Mouse (Mus musculus) midbrain, embryonic 14.5 days (tissue): ENCODE measurements at regions not wholly inside any gene's neighbourhood (a gene's known extent, or its start where the extent isn't known, plus 50 kb on each side); places are given as distances from the start of the nearest gene placed in this dataset.

ENCODE experiments used
- ATAC-seq: fragments of 200-750 bp; cut with Nextera tagmentation; 2 replicates; pipeline ENCODE4 v1.8.0; 2017; ENCODE audit warnings: moderate number of reproducible peaks, moderate library complexity; ENCODE audit not compliant: low FRiP score, low TSS enrichment
- DNase-seq: peaks from one replicate; pipeline ENCODE4 v3.0.0-alpha.2; 2015
- H3K27ac ChIP-seq: fragments of 300-500 bp; sonication (generic); replicated peaks from 2 replicates; pipeline ENCODE4 v1.5.1; 2014; ENCODE audit warnings: mild to moderate bottlenecking, low read depth, low read length, moderate library complexity
- H3K27me3 ChIP-seq: fragments of 300-500 bp; sonication (generic); 2 replicates; pipeline ENCODE4 v1.6.1; 2014; ENCODE audit warnings: low read length, control low read depth, mixed read lengths; ENCODE audit not compliant: control insufficient read depth, insufficient read depth
- H3K36me3 ChIP-seq: fragments of 300-500 bp; sonication (generic); 2 replicates; pipeline ENCODE4 v1.6.1; 2014; ENCODE audit warnings: low read length, control low read depth; ENCODE audit not compliant: control insufficient read depth, insufficient read depth
- H3K4me1 ChIP-seq: fragments of 300-500 bp; sonication (generic); 2 replicates; pipeline ENCODE4 v1.6.1; 2014; ENCODE audit warnings: mild to moderate bottlenecking, antibody characterized with exemption, low read length, control low read depth; ENCODE audit not compliant: control insufficient read depth, insufficient read depth
- H3K4me2 ChIP-seq: fragments of 300-500 bp; sonication (generic); 2 replicates; pipeline ENCODE4 v1.6.1; 2014; ENCODE audit warnings: mild to moderate bottlenecking, low read length, moderate library complexity
- H3K4me3 ChIP-seq: fragments of 300-500 bp; sonication (generic); replicated peaks from 2 replicates; pipeline ENCODE4 v1.5.1; 2014; ENCODE audit warnings: low read depth, low read length
- H3K9ac ChIP-seq: fragments of 300-500 bp; sonication (generic); replicated peaks from 2 replicates; pipeline ENCODE4 v1.6.1; 2014; ENCODE audit warnings: mild to moderate bottlenecking, low read length, moderate library complexity
- H3K9me3 ChIP-seq: fragments of 300-500 bp; sonication (generic); 2 replicates; pipeline ENCODE4 v1.6.1; 2016; ENCODE audit warnings: low read length, control low read depth, mixed read lengths; ENCODE audit not compliant: control insufficient read depth
- WGBS: fragments of 180-500 bp; shearing (Covaris S2); extraction: QIAGEN DNeasy Blood & Tissue Kit; methylation state at CpG from one replicate; pipeline ENCODE4 v1.1.7; 2014; 5-methylcytosine and 5-hydroxymethylcytosine counted together

- ATAC-seq (no peak), DNase-seq (no peak)
- 94% methylated on average over 8 of the region's 8 CpGs for WGBS
- Histone ChIP-seq H3K4me1 (no peaks in the 10 kb centered on the region), H3K9ac (no peak overlapping the region), H3K36me3 (no peaks in the 10 kb centered on the region), H3K27ac (no peak overlapping the region), H3K4me2 (no peak overlapping the region), H3K9me3 (no peaks in the 10 kb centered on the region), H3K4me3 (no peak overlapping the region), H3K27me3 (no peaks in the 10 kb centered on the region)
Observed at GRCm38 (mm10) chr10:122576171-122577063, 102.1 kb upstream of the Ppm1h start.

GRCm38 (mm10) chr10:122578209-122579001 lies 100.2 kb upstream of the Ppm1h start:
- Histone ChIP-seq H3K9me3 (no peaks in the 10 kb centered on the region), H3K4me2 (no peak overlapping the region), H3K27me3 (no peaks in the 10 kb centered on the region), H3K4me3 (no peak overlapping the region), H3K36me3 (no peaks in the 10 kb centered on the region), H3K9ac (no peak overlapping the region), H3K4me1 (no peaks in the 10 kb centered on the region), H3K27ac (no peak overlapping the region)
- no peak for ATAC-seq
- DNase-seq, result no peak
- WGBS, result 67% methylated on average over 24 of the region's 24 CpGs

- DNase-seq, result no peak
- Histone ChIP-seq H3K27me3 (no peaks in the 10 kb centered on the region), H3K36me3 (no peaks in the 10 kb centered on the region), H3K4me2 (no peak overlapping the region), H3K4me3 (no peak overlapping the region), H3K9me3 (no peaks in the 10 kb centered on the region), H3K9ac (no peak overlapping the region), H3K4me1 (no peaks in the 10 kb centered on the region), H3K27ac (no peak overlapping the region)
- no peak for ATAC-seq
- 86% methylated on average over 7 of the region's 7 CpGs for WGBS
Observed at GRCm38 (mm10) chr10:122581096-122581495, 97.5 kb upstream of the Ppm1h start.

GRCm38 (mm10) chr10:122587541-122587940 lies 91.0 kb upstream of the Ppm1h start:
- Histone ChIP-seq H3K9me3 (no peaks in the 10 kb centered on the region), H3K4me1 (no peaks in the 10 kb centered on the region), H3K36me3 (no peaks in the 10 kb centered on the region), H3K9ac (no peak overlapping the region), H3K4me2 (no peak overlapping the region), H3K27ac (no peak overlapping the region), H3K27me3 (no peaks in the 10 kb centered on the region), H3K4me3 (no peak overlapping the region)
- 86% methylated on average over 3 of the region's 3 CpGs for WGBS
- DNase-seq (no peak), ATAC-seq (no peak)

- Histone ChIP-seq H3K9ac (no peak overlapping the region), H3K27me3 (no peaks in the 10 kb centered on the region), H3K4me2 (no peak overlapping the region), H3K36me3 (no peaks in the 10 kb centered on the region), H3K27ac (no peak overlapping the region), H3K9me3 (no peaks in the 10 kb centered on the region), H3K4me3 (no peak overlapping the region), H3K4me1 (no peaks in the 10 kb centered on the region)
- DNase-seq, result no peak
- 91% methylated on average over 2 of the region's 2 CpGs for WGBS
- no peak for ATAC-seq
Observed at GRCm38 (mm10) chr10:122599511-122599910, 79.1 kb upstream of the Ppm1h start.

GRCm38 (mm10) chr10:122602394-122602793 lies 76.2 kb upstream of the Ppm1h start:
- ATAC-seq, result peak; percentile 90
- no peak overlapping the region for H3K9ac ChIP-seq
- WGBS, result 4% methylated on average over 6 of the region's 6 CpGs
- H3K4me2 ChIP-seq, result no peak overlapping the region
- H3K36me3 ChIP-seq, result no peaks in the 10 kb centered on the region
- H3K27me3 ChIP-seq, result no peaks in the 10 kb centered on the region
- H3K9me3 ChIP-seq, result no peaks in the 10 kb centered on the region
- no peaks in the 10 kb centered on the region for H3K4me1 ChIP-seq
- H3K4me3 ChIP-seq, result no peak overlapping the region
- no peak overlapping the region for H3K27ac ChIP-seq
- peak; percentile 66 for DNase-seq

GRCm38 (mm10) chr10:122603960-122604359 lies 74.6 kb upstream of the Ppm1h start:
- WGBS, result 7% methylated on average over 1 of the region's 1 CpGs
- Histone ChIP-seq H3K27me3 (no peaks in the 10 kb centered on the region), H3K4me1 (no peaks in the 10 kb centered on the region), H3K9me3 (no peaks in the 10 kb centered on the region), H3K9ac (no peak overlapping the region), H3K4me3 (no peak overlapping the region), H3K36me3 (no peaks in the 10 kb centered on the region), H3K27ac (no peak overlapping the region), H3K4me2 (no peak overlapping the region)
- DNase-seq, result peak; percentile 46
- ATAC-seq, result no peak; the same call in 1 of the 2 replicates

- no peak for ATAC-seq
- H3K36me3 ChIP-seq, result no peaks in the 10 kb centered on the region
- no peaks in the 10 kb centered on the region for H3K9me3 ChIP-seq
- no peak overlapping the region for H3K27ac ChIP-seq
- WGBS, result 87% methylated on average over 2 of the region's 2 CpGs
- H3K4me1 ChIP-seq, result no peaks in the 10 kb centered on the region
- no peak overlapping the region for H3K9ac ChIP-seq
- H3K27me3 ChIP-seq, result no peaks in the 10 kb centered on the region
- DNase-seq, result no peak
- no peak overlapping the region for H3K4me2 ChIP-seq
- no peak overlapping the region for H3K4me3 ChIP-seq
Observed at GRCm38 (mm10) chr10:122613281-122613680, 65.3 kb upstream of the Ppm1h start.
